Mouse (Mus musculus): ENCODE measurements at regions not wholly inside any gene's neighbourhood (a gene's known extent, or its start where the extent isn't known, plus 50 kb on each side); places are given as distances from the start of the nearest gene placed in this dataset.

- TF ChIP-seq POLR2A (IDR thresholded peaks at IDR 0.05; ENCODE audit: borderline replicate concordance, low read depth, low read length) (no peak), CTCF (IDR thresholded peaks at IDR 0.05; ENCODE audit: low read depth, low read length) (no peak)
Observed at GRCm38 (mm10) chr17:10109511-10110374, 209.9 kb downstream of the Qk start.

GRCm38 (mm10) chr17:10105299-10105698 is 214.4 kb downstream of the Qk start:
- Histone ChIP-seq H3K27ac (ENCODE audit: insufficient read depth, low read depth, low read length) (no peak overlapping the region), H3K4me3 (ENCODE audit: insufficient read depth, low read length) (no peak overlapping the region), H3K4me1 (ENCODE audit: control insufficient read depth, insufficient read depth, low read length) (no peaks in the 10 kb centered on the region)
- TF ChIP-seq CTCF (IDR thresholded peaks at IDR 0.05; ENCODE audit: low read depth, low read length): no peak
- no peak for TF ChIP-seq POLR2A (IDR thresholded peaks at IDR 0.05; ENCODE audit: borderline replicate concordance, low read depth, low read length)

More at GRCm38 (mm10) chr17:10109511-10110374, 209.9 kb downstream of the Qk start:
- no peaks in the 10 kb centered on the region for H3K4me1 ChIP-seq (ENCODE audit: control insufficient read depth, insufficient read depth, low read length)
- no peak overlapping the region for H3K4me3 ChIP-seq (ENCODE audit: insufficient read depth, low read length)
- H3K27ac ChIP-seq (ENCODE audit: insufficient read depth, low read depth, low read length): no peak overlapping the region

GRCm38 (mm10) chr17:10098199-10098598 is 221.5 kb downstream of the Qk start:
- H3K4me1 ChIP-seq (ENCODE audit: control insufficient read depth, insufficient read depth, low read length): peaks cover 11% of the 10 kb centered on the region
- TF ChIP-seq POLR2A (IDR thresholded peaks at IDR 0.05; ENCODE audit: borderline replicate concordance, low read depth, low read length) (no peak), CTCF (IDR thresholded peaks at IDR 0.05; ENCODE audit: low read depth, low read length) (no peak)
- H3K27ac ChIP-seq (ENCODE audit: insufficient read depth, low read depth, low read length): no peak overlapping the region
- H3K4me3 ChIP-seq (ENCODE audit: insufficient read depth, low read length): no peak overlapping the region

- Histone ChIP-seq H3K4me1 (ENCODE audit: control insufficient read depth, insufficient read depth, low read length) (peaks cover 15% of the 10 kb centered on the region), H3K4me3 (ENCODE audit: insufficient read depth, low read length) (no peak overlapping the region), H3K27ac (ENCODE audit: insufficient read depth, low read depth, low read length) (no peak overlapping the region)
- TF ChIP-seq POLR2A (IDR thresholded peaks at IDR 0.05; ENCODE audit: borderline replicate concordance, low read depth, low read length) (no peak), CTCF (IDR thresholded peaks at IDR 0.05; ENCODE audit: low read depth, low read length) (no peak)
Observed at GRCm38 (mm10) chr17:10097691-10098090, 222.0 kb downstream of the Qk start.

- H3K4me1 ChIP-seq (ENCODE audit: control insufficient read depth, insufficient read depth, low read length): peaks cover 15% of the 10 kb centered on the region
- no peak overlapping the region for H3K27ac ChIP-seq (ENCODE audit: insufficient read depth, low read depth, low read length)
- no peak overlapping the region for H3K4me3 ChIP-seq (ENCODE audit: insufficient read depth, low read length)
- TF ChIP-seq CTCF (IDR thresholded peaks at IDR 0.05; ENCODE audit: low read depth, low read length): no peak
Observed at GRCm38 (mm10) chr17:10095841-10096301, 223.8 kb downstream of the Qk start.

GRCm38 (mm10) chr17:10094108-10094521 is 225.5 kb downstream of the Qk start:
- H3K4me1 ChIP-seq (ENCODE audit: control insufficient read depth, insufficient read depth, low read length): peaks cover 15% of the 10 kb centered on the region
- TF ChIP-seq CTCF (IDR thresholded peaks at IDR 0.05; ENCODE audit: low read depth, low read length) (no peak), POLR2A (IDR thresholded peaks at IDR 0.05; ENCODE audit: borderline replicate concordance, low read depth, low read length) (no peak)
- H3K4me3 ChIP-seq (ENCODE audit: insufficient read depth, low read length): no peak overlapping the region
- H3K27ac ChIP-seq (ENCODE audit: insufficient read depth, low read depth, low read length): no peak overlapping the region

GRCm38 (mm10) chr17:10093437-10094107 is 226.1 kb downstream of the Qk start:
- no peak overlapping the region for H3K4me3 ChIP-seq (ENCODE audit: insufficient read depth, low read length)
- no peak overlapping the region for H3K27ac ChIP-seq (ENCODE audit: insufficient read depth, low read depth, low read length)
- no peak for TF ChIP-seq CTCF (IDR thresholded peaks at IDR 0.05; ENCODE audit: low read depth, low read length)
- no peak for TF ChIP-seq POLR2A (IDR thresholded peaks at IDR 0.05; ENCODE audit: borderline replicate concordance, low read depth, low read length)
- peaks cover 15% of the 10 kb centered on the region for H3K4me1 ChIP-seq (ENCODE audit: control insufficient read depth, insufficient read depth, low read length)

GRCm38 (mm10) chr17:10087192-10087886 is 232.3 kb downstream of the Qk start:
- no peak for TF ChIP-seq CTCF (IDR thresholded peaks at IDR 0.05; ENCODE audit: low read depth, low read length)
- TF ChIP-seq POLR2A (IDR thresholded peaks at IDR 0.05; ENCODE audit: borderline replicate concordance, low read depth, low read length): no peak
- H3K27ac ChIP-seq (ENCODE audit: insufficient read depth, low read depth, low read length): no peak overlapping the region
- H3K4me3 ChIP-seq (ENCODE audit: insufficient read depth, low read length): no peak overlapping the region
- no peaks in the 10 kb centered on the region for H3K4me1 ChIP-seq (ENCODE audit: control insufficient read depth, insufficient read depth, low read length)

GRCm38 (mm10) chr17:10086558-10086957 is 233.1 kb downstream of the Qk start:
- Histone ChIP-seq H3K27ac (ENCODE audit: insufficient read depth, low read depth, low read length) (no peak overlapping the region), H3K4me3 (ENCODE audit: insufficient read depth, low read length) (no peak overlapping the region), H3K4me1 (ENCODE audit: control insufficient read depth, insufficient read depth, low read length) (no peaks in the 10 kb centered on the region)
- TF ChIP-seq CTCF (IDR thresholded peaks at IDR 0.05; ENCODE audit: low read depth, low read length): no peak
